18 mouse cellular contexts compared by ENCODE assay signal in the genomic region with DNA sequence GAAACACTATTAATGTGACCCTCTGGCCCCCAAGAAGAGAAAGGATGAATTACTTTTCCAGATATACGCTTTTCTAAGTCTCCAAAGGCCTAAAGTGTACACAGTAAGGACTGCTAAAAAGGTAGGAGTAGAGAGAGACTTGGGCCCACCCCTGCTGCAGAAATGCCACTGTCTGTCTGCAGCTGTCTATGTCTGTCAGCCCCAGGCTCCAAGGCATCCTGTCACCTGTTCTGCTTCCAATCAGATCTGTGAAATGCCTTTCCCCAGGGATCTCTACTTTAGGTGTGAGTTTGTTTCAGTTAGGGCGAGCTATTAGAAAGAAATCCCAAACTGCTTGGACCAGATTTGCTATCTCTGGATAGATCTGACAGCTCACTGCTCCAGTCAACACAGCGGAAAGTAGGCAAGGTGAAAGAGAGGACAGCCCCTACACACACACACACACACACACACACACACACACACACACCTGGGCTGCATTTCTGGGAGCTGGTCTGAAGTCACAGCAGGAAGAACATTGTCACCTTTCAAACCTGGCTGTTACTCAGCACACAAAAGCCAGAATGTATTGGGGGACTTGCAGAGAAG.
"Had no signal": no experiment of that assay in that cellular context is flagged by ENCODE, and none has a peak within 500 bp of the region (broad histone marks: within the 10 kb centered on the region; RNA-seq: fewer than 3 reads in every experiment).

No protein-coding gene starts in this region.

- H3K27ac ChIP-seq: limb, embryonic 15.5 days; liver, embryonic 12.5 days; macrophage; neural tube, embryonic 15.5 days had no signal

- H3K9ac ChIP-seq: limb, embryonic 15.5 days; liver, embryonic 12.5 days; lung, embryonic 14.5 days; neural tube, embryonic 15.5 days had no signal

- H3K4me3 ChIP-seq: limb, embryonic 15.5 days; liver, embryonic 12.5 days; megakaryocyte, embryonic 14.5 days; neural tube, embryonic 15.5 days had no signal

- H3K27me3 ChIP-seq: limb, embryonic 15.5 days; liver, embryonic 12.5 days; megakaryocyte, embryonic 14.5 days; neural tube, embryonic 15.5 days had no signal

- H3K36me3 ChIP-seq: limb, embryonic 15.5 days; liver, embryonic 12.5 days; neural tube, embryonic 15.5 days had no signal

- H3K9me3 ChIP-seq: limb, embryonic 15.5 days; liver, embryonic 12.5 days; neural tube, embryonic 15.5 days had no signal

- ATAC-seq: intestine, postnatal 0 days; liver, embryonic 12.5 days; midbrain, embryonic 16.5 days had no signal

- DNase-seq: kidney, adult 8-10 months; kidney, postnatal 25 days; layer of hippocampus, adult 9-11 months; layer of hippocampus, postnatal 36 days; lung, embryonic 14.5 days; lung, postnatal 10 days; right cerebral cortex, adult 18-20 months; right cerebral cortex, postnatal 25 days; thymus, adult 2 months; thymus, postnatal 25 days had no signal

- H3K4me2 ChIP-seq: limb, embryonic 15.5 days; liver, embryonic 12.5 days; lung, embryonic 14.5 days; midbrain, embryonic 11.5 days; neural tube, embryonic 15.5 days had no signal

- H3K4me1 ChIP-seq: liver, embryonic 12.5 days; megakaryocyte, embryonic 14.5 days had no signal
